ENCODE assay signal across 19 mouse cellular contexts in genomic region chr5:52543770-52544169, GRCm38 (mm10). TPM values are rescaled to one million over a fixed set of nuclear protein-coding genes. Genes with fewer than 3 reads are reported as not detected.
DNase-seq lines count a peak whose midpoint lies in the region; ATAC-seq lines count a peak whose summit lies in the region.
"Had no signal": no experiment of that assay in that cellular context is flagged by ENCODE, and none has a peak within 500 bp of the region (broad histone marks: within the 10 kb centered on the region; RNA-seq: fewer than 3 reads in every experiment).

No protein-coding gene starts in this region.

- no peak overlapping the region for H3K4me2 ChIP-seq in kidney, embryonic 14.5 days (replicated peaks; ENCODE audit: low read depth, low read length)
- H3K4me2 ChIP-seq in kidney, embryonic 15.5 days = no peak overlapping the region

- H3K9ac ChIP-seq in kidney, embryonic 14.5 days (ENCODE audit: low read depth, low read length) = no peak overlapping the region
- H3K9ac ChIP-seq in kidney, embryonic 15.5 days = no peak overlapping the region

- H3K9me3 ChIP-seq in kidney, embryonic 14.5 days (ENCODE audit: control insufficient read depth, low read length) = no peaks in the 10 kb centered on the region
- H3K9me3 ChIP-seq in kidney, embryonic 15.5 days (replicated peaks) = no peaks in the 10 kb centered on the region
- H3K9me3 ChIP-seq: G1E had no signal

- H3K27ac ChIP-seq in kidney, embryonic 14.5 days (ENCODE audit: low read depth, low read length) = no peak overlapping the region
- H3K27ac ChIP-seq in kidney, embryonic 15.5 days = no peak overlapping the region

- no peak for DNase-seq in kidney, postnatal 14 days
- DNase-seq in kidney, adult 18-20 months = no peak
- DNase-seq: adrenal gland, adult 2 months; adrenal gland, adult 8-10 months; adrenal gland, postnatal 10 days; adrenal gland, postnatal 14 days; adrenal gland, postnatal 25 days; adrenal gland, postnatal 36 days; B cell, adult 2 months; cerebellum, adult 11 months; cerebellum, adult 11-12 months; cerebellum, adult 18-20 months had no signal

- ATAC-seq in kidney, embryonic 14.5 days (ENCODE audit: low FRiP score, low TSS enrichment) = 0 out of 2 replicates have a peak, but pooled peaks have one; percentile 51
- peak; percentile 59; the same call in 1 of the 2 replicates for ATAC-seq in kidney, embryonic 15.5 days (replicated peaks; ENCODE audit: low FRiP score)
- ATAC-seq: activated CD4-positive, CD25-positive, alpha-beta regulatory T cell, adult 4 months; CD4-positive, CD25-positive, alpha-beta regulatory T cell, adult 4 months; Patski had no signal

- 0 out of 2 replicates have a peak, but pooled peaks cover 4% of the 10 kb centered on the region for H3K4me1 ChIP-seq in kidney, embryonic 14.5 days (ENCODE audit: control insufficient read depth, insufficient read depth, low read length)
- H3K4me1 ChIP-seq in kidney, embryonic 15.5 days = 0 out of 2 replicates have a peak, but pooled peaks cover 7% of the 10 kb centered on the region

- no peak overlapping the region for H3K4me3 ChIP-seq in kidney, embryonic 14.5 days (ENCODE audit: low read length)
- no peak overlapping the region for H3K4me3 ChIP-seq in kidney, embryonic 15.5 days (replicated peaks)

- H3K36me3 ChIP-seq in kidney, embryonic 14.5 days (ENCODE audit: control insufficient read depth, insufficient read depth, low read length) = no peaks in the 10 kb centered on the region
- no peaks in the 10 kb centered on the region for H3K36me3 ChIP-seq in kidney, embryonic 15.5 days
- H3K36me3 ChIP-seq: G1E had no signal

- no peaks in the 10 kb centered on the region for H3K27me3 ChIP-seq in kidney, embryonic 14.5 days (ENCODE audit: control insufficient read depth, insufficient read depth, low read length)
- H3K27me3 ChIP-seq in kidney, embryonic 15.5 days = no peaks in the 10 kb centered on the region
- H3K27me3 ChIP-seq: CH12.LX had no signal

- 76% methylated on average over 4 of the region's 4 CpGs for WGBS in kidney, embryonic 14.5 days
- 71% methylated on average over 4 of the region's 4 CpGs for WGBS in kidney, embryonic 15.5 days

RNA-seq across cellular contexts. Expression of gene Lgi2, which starts 22.5 kb away (rescaled TPM):
- polyA plus RNA-seq in kidney, embryonic 14.5 days (2014; fragmentation: Nextera tagmentation; extraction: Ambion mirVana) = 3.5 and 3.9 TPM in 2 replicates
- 3.5 and 4.6 TPM in 2 replicates for polyA plus RNA-seq in kidney, embryonic 15.5 days (2015; fragmentation: Nextera tagmentation; extraction: Ambion mirVana)
- polyA plus RNA-seq: activated CD4-positive, CD25-positive, alpha-beta regulatory T cell, adult 4 months; CD4-positive, CD25-positive, alpha-beta regulatory T cell, adult 4 months; G1E had no signal
